Mouse (Mus musculus) heart, embryonic 16.5 days (tissue): ENCODE measurements at regions not wholly inside any gene's neighbourhood (a gene's known extent, or its start where the extent isn't known, plus 50 kb on each side); places are given as distances from the start of the nearest gene placed in this dataset.

ENCODE experiments used
- ATAC-seq: fragments of 200-750 bp; cut with Nextera tagmentation; replicated peaks from 2 replicates; pipeline ENCODE4 v1.8.0; 2017; ENCODE audit warnings: moderate number of reproducible peaks; ENCODE audit not compliant: insufficient read depth, low FRiP score; ENCODE audit errors: extremely low read depth
- H3K27ac ChIP-seq: fragments of 300-500 bp; sonication (generic); 2 replicates; pipeline ENCODE4 v1.5.1; 2014; ENCODE audit warnings: mild to moderate bottlenecking, low read length, control low read depth, moderate library complexity
- H3K27me3 ChIP-seq: fragments of 300-500 bp; sonication (generic); 2 replicates; pipeline ENCODE4 v1.6.1; 2014; ENCODE audit warnings: low read length, mixed read lengths; ENCODE audit not compliant: control insufficient read depth, insufficient read depth
- H3K36me3 ChIP-seq: fragments of 300-500 bp; sonication (generic); 2 replicates; pipeline ENCODE4 v1.6.1; 2014; ENCODE audit not compliant: control insufficient read depth, insufficient read depth
- H3K4me1 ChIP-seq: fragments of 300-500 bp; sonication (generic); 2 replicates; pipeline ENCODE4 v1.6.1; 2014; ENCODE audit warnings: low read length, mixed read lengths; ENCODE audit not compliant: control insufficient read depth, insufficient read depth
- H3K4me2 ChIP-seq: fragments of 300-500 bp; sonication (generic); 2 replicates; pipeline ENCODE4 v1.6.1; 2014; ENCODE audit warnings: low read depth, mild to moderate bottlenecking, control low read depth, low read length
- H3K4me3 ChIP-seq: fragments of 300-500 bp; sonication (generic); 2 replicates; pipeline ENCODE4 v1.5.1; 2014; ENCODE audit warnings: mild to moderate bottlenecking, control low read depth, low read length
- H3K9ac ChIP-seq: fragments of 300-500 bp; sonication (generic); 2 replicates; pipeline ENCODE4 v1.6.1; 2014; ENCODE audit warnings: low read length, control low read depth
- H3K9me3 ChIP-seq: fragments of 300-500 bp; sonication (generic); replicated peaks from 2 replicates; pipeline ENCODE4 v1.6.1; 2016; ENCODE audit warnings: low read length; ENCODE audit not compliant: control insufficient read depth
- WGBS: fragments of 180-500 bp; shearing (Covaris S2); extraction: QIAGEN DNeasy Blood & Tissue Kit; methylation state at CpG from one replicate; pipeline ENCODE4 v1.1.7; 2014; 5-methylcytosine and 5-hydroxymethylcytosine counted together

DNA sequence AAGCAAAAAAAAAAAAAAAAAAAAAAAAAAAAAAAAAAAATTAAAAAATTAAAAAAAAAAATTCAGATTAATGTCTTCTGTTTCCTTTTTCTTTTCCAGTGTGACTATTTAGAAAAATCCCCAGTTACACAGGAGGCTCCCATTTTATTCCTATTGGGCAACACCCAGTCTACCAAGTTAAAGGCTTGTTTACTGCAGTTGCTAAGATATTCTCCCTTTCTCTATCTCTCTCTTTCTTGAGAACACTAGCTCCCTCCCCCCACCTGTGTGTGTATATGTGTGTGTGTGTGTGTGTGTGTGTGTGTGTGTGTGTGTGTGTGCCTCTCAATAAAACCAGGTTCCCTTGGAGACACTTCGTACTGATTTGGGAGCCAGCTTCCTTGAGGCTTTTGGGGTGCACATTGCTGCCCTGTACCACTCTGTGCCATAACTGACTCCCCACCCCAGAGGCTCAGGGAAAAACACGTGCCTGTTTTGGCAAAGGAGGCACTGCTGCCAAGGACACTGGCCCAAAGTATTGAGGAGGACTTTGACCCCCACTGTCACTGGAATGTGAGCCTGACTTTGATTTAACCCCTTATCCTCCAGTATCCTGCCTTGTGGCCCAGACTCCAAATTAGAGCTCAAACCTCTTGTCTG is 50.3 kb downstream of the Anapc15-ps start:
- 23% methylated on average over 2 of the region's 2 CpGs for WGBS
- no peaks in the 10 kb centered on the region for H3K27me3 ChIP-seq
- ATAC-seq = peak; percentile 83
- H3K9me3 ChIP-seq = no peaks in the 10 kb centered on the region
- H3K27ac ChIP-seq = no peak overlapping the region
- no peak overlapping the region for H3K9ac ChIP-seq
- no peak overlapping the region for H3K4me2 ChIP-seq
- H3K4me3 ChIP-seq = no peak overlapping the region
- H3K36me3 ChIP-seq = no peaks in the 10 kb centered on the region
- peaks cover 12% of the 10 kb centered on the region for H3K4me1 ChIP-seq

DNA sequence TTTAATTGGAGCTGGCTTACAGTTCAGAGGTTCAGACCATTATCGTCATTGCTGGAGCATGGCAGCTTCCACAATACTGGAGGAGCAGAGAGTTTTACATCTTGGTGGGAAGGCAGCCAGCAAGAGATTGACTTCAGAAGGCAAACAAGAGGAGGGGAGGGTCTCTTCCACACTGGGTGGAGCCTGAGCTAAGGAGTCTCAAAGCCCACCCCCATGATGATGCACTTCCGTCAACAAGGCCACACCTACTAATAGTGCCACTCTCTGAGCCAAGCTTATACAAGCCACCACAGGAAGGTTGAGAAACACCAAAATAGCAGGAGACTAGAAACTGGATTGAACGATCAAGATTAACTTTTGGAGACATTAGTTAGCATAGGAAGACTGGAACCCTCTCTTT is 52.5 kb downstream of the Anapc15-ps start:
- Histone ChIP-seq H3K27ac (no peak overlapping the region), H3K27me3 (no peaks in the 10 kb centered on the region), H3K4me1 (peaks cover 12% of the 10 kb centered on the region), H3K9me3 (no peaks in the 10 kb centered on the region), H3K36me3 (no peaks in the 10 kb centered on the region), H3K9ac (no peak overlapping the region), H3K4me2 (no peak overlapping the region), H3K4me3 (no peak overlapping the region)
- 90% methylated on average over 3 of the region's 3 CpGs for WGBS
- no peak for ATAC-seq

DNA sequence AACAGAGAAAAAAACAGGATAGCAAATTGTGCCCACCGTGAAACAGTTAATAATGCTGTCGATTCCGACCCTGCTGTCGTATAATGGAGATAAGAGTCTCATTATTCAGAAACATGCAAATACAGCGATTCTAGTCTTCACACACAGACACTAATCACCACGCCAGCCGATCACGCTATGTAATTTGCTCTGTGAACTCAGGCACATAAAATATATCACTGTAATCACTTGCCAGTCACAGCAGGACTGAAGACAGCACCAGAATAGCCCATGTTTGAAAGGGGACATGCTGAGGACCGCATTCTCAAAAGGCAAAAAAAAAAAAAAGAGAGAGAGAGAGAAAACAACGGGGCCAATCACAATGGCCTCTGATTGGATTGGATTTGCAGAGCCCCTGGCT is 53.6 kb downstream of the Anapc15-ps start:
- ATAC-seq = no peak
- 48% methylated on average over 10 of the region's 10 CpGs for WGBS
- H3K9me3 ChIP-seq = no peaks in the 10 kb centered on the region
- peaks cover 12% of the 10 kb centered on the region for H3K4me1 ChIP-seq
- no peak overlapping the region for H3K27ac ChIP-seq
- no peaks in the 10 kb centered on the region for H3K36me3 ChIP-seq
- H3K4me2 ChIP-seq = no peak overlapping the region
- H3K4me3 ChIP-seq = no peak overlapping the region
- no peak overlapping the region for H3K9ac ChIP-seq
- H3K27me3 ChIP-seq = no peaks in the 10 kb centered on the region

DNA sequence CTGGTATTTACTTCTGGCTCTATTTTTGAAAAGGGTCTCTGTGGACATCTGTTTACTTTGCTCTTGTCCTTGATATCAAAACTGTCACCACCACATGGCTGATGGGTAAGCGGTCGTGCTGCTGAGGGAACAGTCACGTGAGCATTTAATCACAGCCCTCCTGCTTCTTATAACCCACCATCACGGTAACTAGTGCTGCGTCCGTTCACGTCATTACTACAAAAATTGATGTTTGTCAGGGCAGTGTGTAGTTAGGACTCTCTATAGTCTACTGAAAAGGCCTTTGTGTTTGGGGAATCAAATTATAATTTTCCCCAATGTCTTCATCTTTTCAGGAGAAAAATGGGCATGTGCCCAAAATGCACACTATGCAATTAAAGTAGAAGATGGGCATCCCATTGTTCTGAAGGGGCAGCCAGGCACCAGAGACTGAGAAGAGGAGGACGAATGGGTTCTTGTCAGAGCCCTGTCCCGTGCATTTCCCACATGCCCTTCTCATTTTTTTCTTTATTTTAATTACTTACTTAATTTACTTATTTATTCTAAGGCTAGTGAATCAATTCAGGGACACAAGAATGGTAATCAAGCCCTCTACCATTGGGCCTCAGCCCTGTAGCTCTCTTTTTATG is 54.6 kb upstream of the Nudt4 start:
- no peak overlapping the region for H3K4me3 ChIP-seq
- H3K9me3 ChIP-seq = no peaks in the 10 kb centered on the region
- H3K9ac ChIP-seq = no peak overlapping the region
- no peak overlapping the region for H3K4me2 ChIP-seq
- ATAC-seq = no peak
- H3K27ac ChIP-seq = no peak overlapping the region
- no peaks in the 10 kb centered on the region for H3K36me3 ChIP-seq
- peaks cover 7% of the 10 kb centered on the region for H3K4me1 ChIP-seq
- 58% methylated on average over 9 of the region's 9 CpGs for WGBS
- H3K27me3 ChIP-seq = no peaks in the 10 kb centered on the region

DNA sequence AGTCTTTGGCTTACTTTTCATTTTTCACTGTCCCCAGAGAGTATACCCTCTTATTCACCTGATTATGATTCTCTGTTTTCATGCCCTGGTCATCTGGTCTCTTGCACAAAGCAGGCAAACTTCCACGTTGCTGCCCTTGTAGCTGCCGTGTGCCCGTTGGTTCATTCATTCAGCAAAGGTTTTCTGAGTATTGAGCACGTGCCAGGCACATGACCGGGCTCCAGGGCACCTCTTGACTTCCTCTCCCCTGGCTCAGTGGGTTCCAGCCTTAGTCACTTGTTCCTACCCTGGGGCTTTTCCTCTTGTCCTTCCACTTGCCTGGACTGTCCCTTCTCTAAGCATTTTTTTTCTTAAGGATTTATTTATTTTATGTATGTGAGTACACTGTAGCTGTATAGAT is 52.9 kb upstream of the Nudt4 start:
- H3K36me3 ChIP-seq = no peaks in the 10 kb centered on the region
- H3K4me2 ChIP-seq = no peak overlapping the region
- no peaks in the 10 kb centered on the region for H3K9me3 ChIP-seq
- ATAC-seq = no peak
- no peak overlapping the region for H3K27ac ChIP-seq
- no peaks in the 10 kb centered on the region for H3K27me3 ChIP-seq
- H3K9ac ChIP-seq = no peak overlapping the region
- H3K4me3 ChIP-seq = no peak overlapping the region
- H3K4me1 ChIP-seq = no peaks in the 10 kb centered on the region
- WGBS = 69% methylated on average over 5 of the region's 5 CpGs

DNA sequence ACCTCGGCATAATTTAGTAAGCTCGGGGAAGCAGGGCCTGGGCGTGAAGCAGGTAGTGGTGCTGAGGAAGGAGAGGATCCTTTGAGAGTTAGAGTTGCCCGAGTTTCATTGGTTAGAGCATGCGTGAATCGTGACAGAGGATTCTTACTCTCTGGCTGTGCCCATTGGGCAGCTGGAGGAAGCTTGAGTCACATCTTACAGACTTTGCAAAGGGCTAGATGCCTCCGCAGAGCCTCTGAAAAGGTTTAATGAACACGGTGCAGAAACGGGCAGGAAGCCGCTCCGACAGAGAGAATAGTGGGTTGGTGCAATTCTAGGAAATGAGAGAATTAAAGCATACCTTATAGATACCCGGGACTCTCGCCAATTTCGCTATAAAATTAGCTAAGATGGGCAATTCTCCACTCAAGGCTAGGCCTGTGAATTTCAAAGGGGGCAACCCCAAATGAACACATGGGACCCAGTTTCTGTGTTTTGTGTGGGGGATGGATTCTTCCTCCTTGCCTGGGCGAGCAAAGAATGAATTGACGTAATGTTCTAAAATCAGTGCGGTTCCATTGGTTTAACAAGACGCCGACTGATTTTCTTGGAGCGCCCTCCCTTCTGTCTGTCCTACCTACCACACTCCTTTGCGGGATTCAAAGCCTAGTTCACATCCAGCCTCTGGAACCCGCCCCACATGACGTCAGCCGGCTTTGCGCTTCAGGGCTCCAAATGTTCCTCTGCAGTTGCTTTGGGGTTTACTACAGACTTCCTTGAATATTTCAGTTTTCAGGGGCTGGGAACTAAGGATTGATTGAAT is 52.1 kb upstream of the Nudt4 start:
- no peak for ATAC-seq
- Histone ChIP-seq H3K27ac (no peak overlapping the region), H3K4me2 (no peak overlapping the region)

More for the DNA sequence above, 52.1 kb upstream of the Nudt4 start:
- Histone ChIP-seq H3K4me3 (no peak overlapping the region), H3K9ac (no peak overlapping the region), H3K36me3 (no peaks in the 10 kb centered on the region), H3K27me3 (no peaks in the 10 kb centered on the region), H3K4me1 (peaks cover 6% of the 10 kb centered on the region), H3K9me3 (no peaks in the 10 kb centered on the region)
- 76% methylated on average over 25 of the region's 25 CpGs for WGBS
